Mouse (Mus musculus) myocyte (in vitro differentiated cells): Measurements from ENCODE around the gene Shcbp1.
"Not testable (repeated sequence)": the region's sequence is repeated elsewhere in the genome, so short reads cannot be mapped to it uniquely, and the experiment has no call there.

Experiments used
- CEBPB ChIP-seq: IDR thresholded peaks from 2 replicates; pipeline ENCODE4 v1.6.1; 2011; ENCODE audit warnings: mild to moderate bottlenecking, moderate library complexity; ENCODE audit not compliant: poor library complexity, insufficient read depth, severe bottlenecking
- E2F4 ChIP-seq: IDR thresholded peaks from one replicate; pipeline ENCODE4 v1.6.1; 2011; ENCODE audit warnings: mild to moderate bottlenecking, control low read depth, moderate library complexity; ENCODE audit not compliant: insufficient read depth
- MAX ChIP-seq: IDR thresholded peaks from one replicate; pipeline ENCODE4 v1.6.1; 2011; ENCODE audit warnings: low read depth, mild to moderate bottlenecking, control low read depth
- MYOD1 ChIP-seq, 3 experiments: IDR thresholded peaks; one replicate each; pipeline ENCODE4 v1.6.1; 2011; ENCODE audit warnings: control low read depth in 2 of 3, low read depth in 2 of 3, mild to moderate bottlenecking in 2 of 3, moderate library complexity in 1 of 3; ENCODE audit not compliant: insufficient read length in 2 of 3, control insufficient read depth in 1 of 3
- POLR2A ChIP-seq: IDR thresholded peaks from one replicate; pipeline ENCODE4 v1.6.1; 2011; ENCODE audit warnings: low read depth, mild to moderate bottlenecking, control low read depth, moderate library complexity; ENCODE audit not compliant: insufficient read length
- POLR2AphosphoS2 ChIP-seq: IDR thresholded peaks from one replicate; pipeline ENCODE4 v1.6.1; 2011; ENCODE audit warnings: low read depth, control low read depth; ENCODE audit not compliant: insufficient read length
- REST ChIP-seq: IDR thresholded peaks from one replicate; pipeline ENCODE4 v1.6.1; 2011; ENCODE audit warnings: mild to moderate bottlenecking, control low read depth, moderate library complexity; ENCODE audit not compliant: insufficient read depth, insufficient read length
- TCF12 ChIP-seq: IDR thresholded peaks from one replicate; pipeline ENCODE4 v1.6.1; 2011; ENCODE audit warnings: mild to moderate bottlenecking, control low read depth; ENCODE audit not compliant: poor library complexity, insufficient read depth, severe bottlenecking
- USF1 ChIP-seq: IDR thresholded peaks from one replicate; pipeline ENCODE4 v1.6.1; 2011; ENCODE audit warnings: low read depth, mild to moderate bottlenecking, control low read depth, moderate library complexity

- TF ChIP-seq CEBPB; POLR2A; E2F4; MAX; POLR2AphosphoS2; TCF12; USF1; MYOD1 (IDR thresholded peaks at IDR 0.05; ENCODE audit: control insufficient read depth in 1 of 3, insufficient read length in 2 of 3, low read depth in 2 of 3); REST: not testable (repeated sequence)
These were observed 71.0 kb downstream of the Shcbp1 start for GRCm38 (mm10) chr8:4708346-4708745.
